Mouse (Mus musculus): ENCODE data around the gene Nhlh2.

Gene Nhlh2

GRCm38 (mm10) chr3:102025659-102026058 is 15.8 kb downstream of the Nhlh2 start:
- no peak for DNase-seq

GRCm38 (mm10) chr3:102027880-102028279 is 18.0 kb downstream of the Nhlh2 start:
- DNase-seq = no peak

GRCm38 (mm10) chr3:102037806-102038205 is 27.9 kb downstream of the Nhlh2 start:
- no peak for DNase-seq

GRCm38 (mm10) chr3:102038608-102039007 is 28.7 kb downstream of the Nhlh2 start:
- DNase-seq = no peak

GRCm38 (mm10) chr3:102041632-102042031 is 31.8 kb downstream of the Nhlh2 start:
- DNase-seq = no peak

GRCm38 (mm10) chr3:102045071-102045470 is 35.2 kb downstream of the Nhlh2 start:
- peak; percentile 55 for DNase-seq

- no peak for DNase-seq
These were observed 37.7 kb downstream of the Nhlh2 start for GRCm38 (mm10) chr3:102047532-102047931.

- no peak for DNase-seq
These were observed 39.6 kb downstream of the Nhlh2 start for GRCm38 (mm10) chr3:102049207-102050104.

GRCm38 (mm10) chr3:102052036-102052435 is 42.2 kb downstream of the Nhlh2 start:
- DNase-seq = no peak

- no peak for DNase-seq
These were observed 43.4 kb downstream of the Nhlh2 start for GRCm38 (mm10) chr3:102053293-102053692.

- no peak for DNase-seq
These were observed 46.0 kb downstream of the Nhlh2 start for GRCm38 (mm10) chr3:102055878-102056277.

GRCm38 (mm10) chr3:102060065-102060464 is 50.2 kb downstream of the Nhlh2 start:
- peak; percentile 5 for DNase-seq

GRCm38 (mm10) chr3:102061923-102062670 is 52.2 kb downstream of the Nhlh2 start:
- DNase-seq = peak; percentile 78

- DNase-seq = no peak
These were observed 52.8 kb downstream of the Nhlh2 start for GRCm38 (mm10) chr3:102062671-102063010.

- no peak for DNase-seq
These were observed 53.6 kb downstream of the Nhlh2 start for GRCm38 (mm10) chr3:102063273-102064120.

GRCm38 (mm10) chr3:102064566-102064965 is 54.7 kb downstream of the Nhlh2 start:
- DNase-seq = no peak
